Mouse (Mus musculus): ENCODE measurements around the gene Mios. TPM values are rescaled to one million over a fixed set of nuclear protein-coding genes. Genes with fewer than 3 reads are reported as not detected.
A peak's percentile ranks its signal among the peaks of the same experiment; 100 is the strongest.

Gene Mios
- total and polyA plus RNA-seq, 3 experiments, result 7.2 to 38.8 (median 23.7) TPM

DNA sequence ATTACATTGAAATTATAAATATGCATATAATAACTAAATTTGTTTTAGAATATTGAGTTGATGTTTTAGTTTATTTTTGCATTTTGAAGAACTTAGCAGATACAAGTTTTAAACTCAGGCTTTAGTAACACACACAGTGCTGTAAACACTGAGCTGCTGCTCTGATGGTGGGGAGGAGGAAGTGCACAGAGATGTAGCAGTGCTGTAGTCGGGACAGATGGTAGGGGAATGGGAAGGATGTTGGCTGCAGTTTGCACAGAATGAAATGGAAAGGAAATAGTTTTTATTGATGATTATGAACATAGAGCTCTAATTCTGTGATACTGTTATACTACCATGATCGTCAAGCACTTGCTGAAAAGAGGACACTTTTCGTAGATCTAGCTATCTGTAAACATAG, 18.0 kb downstream of the Mios start:
- peaks cover 45% of the 10 kb centered on the region for H3K36me3 ChIP-seq (replicated peaks)
- no peak for DNase-seq (ENCODE audit: low spot score)
- ATAC-seq (ENCODE audit: extremely low read depth, insufficient number of reproducible peaks, low FRiP score, poor library complexity, severe bottlenecking), result no peak
- no peak overlapping the region for H3K4me3 ChIP-seq (ENCODE audit: low read depth, low read length)
- TF ChIP-seq GATA2 (IDR thresholded peaks at IDR 0.05; ENCODE audit: borderline replicate concordance, low read depth, low read length), result no peak
- no peak for TF ChIP-seq GATA1 (IDR thresholded peaks at IDR 0.05; ENCODE audit: borderline replicate concordance, low read length)
- no peaks in the 10 kb centered on the region for H3K27me3 ChIP-seq (ENCODE audit: insufficient read depth, low read length)
- H3K4me1 ChIP-seq (ENCODE audit: insufficient read depth, low read depth, low read length), result no peaks in the 10 kb centered on the region
- H3K9me3 ChIP-seq (replicated peaks), result no peaks in the 10 kb centered on the region

- Histone ChIP-seq H3K4me1 (ENCODE audit: insufficient read depth, low read depth, low read length) (no peaks in the 10 kb centered on the region), H3K4me3 (ENCODE audit: low read depth, low read length) (no peak overlapping the region), H3K27me3 (ENCODE audit: insufficient read depth, low read length) (no peaks in the 10 kb centered on the region), H3K36me3 (replicated peaks) (peaks cover 52% of the 10 kb centered on the region), H3K9me3 (replicated peaks) (no peaks in the 10 kb centered on the region)
- TF ChIP-seq TAL1 (conservative IDR thresholded peaks at IDR 0.05; ENCODE audit: low read depth, low read length) (no peak), CTCF (IDR thresholded peaks at IDR 0.05; ENCODE audit: low read depth, low read length) (no peak), GATA2 (IDR thresholded peaks at IDR 0.05; ENCODE audit: borderline replicate concordance, low read depth, low read length) (no peak), GATA1 (IDR thresholded peaks at IDR 0.05; ENCODE audit: borderline replicate concordance, low read length) (no peak), POLR2AphosphoS5 (IDR thresholded peaks at IDR 0.05; ENCODE audit: insufficient replicate concordance, low read depth, low read length) (no peak)
- ATAC-seq (ENCODE audit: extremely low read depth, insufficient number of reproducible peaks, low FRiP score, poor library complexity, severe bottlenecking), result no peak
- DNase-seq (ENCODE audit: low spot score), result no peak
Observed at GRCm38 (mm10) chr6:8228596-8228995, 19.6 kb downstream of the Mios start.

DNA sequence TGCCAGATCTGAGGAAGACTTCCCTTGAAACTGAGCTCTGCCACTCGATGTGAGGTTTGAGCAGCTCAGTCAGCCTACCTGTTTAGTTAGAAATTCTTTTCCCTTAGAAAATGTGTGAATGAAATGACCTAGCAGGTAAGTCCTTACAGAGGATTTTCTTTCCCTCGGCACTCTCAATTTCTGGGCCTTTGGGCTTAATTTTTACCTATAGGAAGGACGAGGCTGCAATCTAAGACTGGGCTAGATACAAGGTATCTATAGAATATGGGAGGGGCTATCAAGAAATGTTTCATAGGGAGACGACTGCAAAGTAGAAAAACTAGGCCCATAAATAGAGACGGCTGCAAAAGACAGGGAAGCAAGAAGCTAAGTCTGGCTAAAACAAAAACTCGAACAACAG, 49.3 kb downstream of the Mios start:
- no peak for DNase-seq (ENCODE audit: low spot score)
- Histone ChIP-seq H3K36me3 (replicated peaks) (peaks cover 21% of the 10 kb centered on the region), H3K4me3 (ENCODE audit: low read depth, low read length) (peak overlapping the region; percentile 97), H3K27me3 (ENCODE audit: insufficient read depth, low read length) (no peaks in the 10 kb centered on the region), H3K9me3 (replicated peaks) (no peaks in the 10 kb centered on the region), H3K4me1 (ENCODE audit: insufficient read depth, low read depth, low read length) (peaks cover 6% of the 10 kb centered on the region)
- ATAC-seq (ENCODE audit: extremely low read depth, insufficient number of reproducible peaks, low FRiP score, poor library complexity, severe bottlenecking), result no peak
- TF ChIP-seq GATA2 (IDR thresholded peaks at IDR 0.05; ENCODE audit: borderline replicate concordance, low read depth, low read length), result no peak
- no peak for TF ChIP-seq GATA1 (IDR thresholded peaks at IDR 0.05; ENCODE audit: borderline replicate concordance, low read length)

- no peak for TF ChIP-seq GATA2 (IDR thresholded peaks at IDR 0.05; ENCODE audit: borderline replicate concordance, low read depth, low read length)
- TF ChIP-seq TAL1 (conservative IDR thresholded peaks at IDR 0.05; ENCODE audit: low read depth, low read length), result no peak
- TF ChIP-seq POLR2AphosphoS5 (IDR thresholded peaks at IDR 0.05; ENCODE audit: insufficient replicate concordance, low read depth, low read length), result no peak
- TF ChIP-seq CTCF (IDR thresholded peaks at IDR 0.05; ENCODE audit: low read depth, low read length), result no peak
- no peak for TF ChIP-seq GATA1 (IDR thresholded peaks at IDR 0.05; ENCODE audit: borderline replicate concordance, low read length)
- no peaks in the 10 kb centered on the region for H3K27me3 ChIP-seq (ENCODE audit: insufficient read depth, low read length)
- H3K4me3 ChIP-seq (ENCODE audit: low read depth, low read length), result peak within 1 kb of the TSS; percentile 97
- H3K4me1 ChIP-seq (ENCODE audit: insufficient read depth, low read depth, low read length), result peaks cover 6% of the 10 kb centered on the region
- peaks cover 15% of the 10 kb centered on the region for H3K36me3 ChIP-seq (replicated peaks)
- DNase-seq (ENCODE audit: low spot score) (peak; percentile 99), ATAC-seq (ENCODE audit: extremely low read depth, insufficient number of reproducible peaks, low FRiP score, poor library complexity, severe bottlenecking) (peak; percentile 100)
- no peaks in the 10 kb centered on the region for H3K9me3 ChIP-seq (replicated peaks)
Observed at GRCm38 (mm10) chr6:8259004-8259666, 50.1 kb downstream of the Mios start, which contains the start of the genes Rpa3, Umad1 and Gm45062. TSS of gene Rpa3 (minus strand) at chr6:8259173. TSS of gene Umad1 (plus strand) at chr6:8259288. TSS of gene Gm45062 (plus strand) at chr6:8259450.

- TF ChIP-seq CTCF (IDR thresholded peaks at IDR 0.05; ENCODE audit: low read depth, low read length) (no peak), GATA2 (IDR thresholded peaks at IDR 0.05; ENCODE audit: borderline replicate concordance, low read depth, low read length) (no peak), POLR2AphosphoS5 (IDR thresholded peaks at IDR 0.05; ENCODE audit: insufficient replicate concordance, low read depth, low read length) (no peak), TAL1 (conservative IDR thresholded peaks at IDR 0.05; ENCODE audit: low read depth, low read length) (no peak), GATA1 (IDR thresholded peaks at IDR 0.05; ENCODE audit: borderline replicate concordance, low read length) (no peak)
- H3K36me3 ChIP-seq (replicated peaks), result peaks cover 10% of the 10 kb centered on the region
- peak overlapping the region; percentile 97 for H3K4me3 ChIP-seq (ENCODE audit: low read depth, low read length)
- no peaks in the 10 kb centered on the region for H3K27me3 ChIP-seq (ENCODE audit: insufficient read depth, low read length)
- H3K4me1 ChIP-seq (ENCODE audit: insufficient read depth, low read depth, low read length), result peaks cover 6% of the 10 kb centered on the region
- ATAC-seq (ENCODE audit: extremely low read depth, insufficient number of reproducible peaks, low FRiP score, poor library complexity, severe bottlenecking) (no peak), DNase-seq (ENCODE audit: low spot score) (no peak)
- H3K9me3 ChIP-seq (replicated peaks), result no peaks in the 10 kb centered on the region
Observed at GRCm38 (mm10) chr6:8259667-8260044, 50.6 kb downstream of the Mios start.

DNA sequence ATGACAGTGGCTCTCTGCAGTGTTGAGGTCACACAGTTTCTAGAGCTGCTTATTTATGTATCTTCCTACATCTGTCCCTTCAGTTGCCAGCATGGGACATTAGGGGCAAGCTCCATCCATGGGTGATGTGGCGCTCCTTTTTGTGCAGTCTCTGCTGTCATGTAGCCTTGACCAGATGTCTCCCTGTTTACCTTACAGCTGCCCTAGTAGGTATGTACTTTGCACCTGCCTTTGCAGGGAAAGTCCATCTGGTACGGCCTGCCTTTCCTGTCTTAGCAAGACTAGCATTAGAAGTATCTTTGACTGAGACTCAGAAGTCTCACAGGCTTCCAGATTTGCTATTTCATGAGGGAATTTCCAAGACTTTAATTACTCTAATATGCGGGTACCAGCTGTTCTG, 62.0 kb downstream of the Mios start:
- no peak overlapping the region for H3K4me3 ChIP-seq (ENCODE audit: low read depth, low read length)
- peaks cover 9% of the 10 kb centered on the region for H3K36me3 ChIP-seq (replicated peaks)
- no peaks in the 10 kb centered on the region for H3K9me3 ChIP-seq (replicated peaks)
- no peaks in the 10 kb centered on the region for H3K27me3 ChIP-seq (ENCODE audit: insufficient read depth, low read length)
- no peak for TF ChIP-seq CTCF (IDR thresholded peaks at IDR 0.05; ENCODE audit: low read depth, low read length)
- DNase-seq (ENCODE audit: low spot score) (no peak), ATAC-seq (ENCODE audit: extremely low read depth, insufficient number of reproducible peaks, low FRiP score, poor library complexity, severe bottlenecking) (no peak)
- peaks cover 32% of the 10 kb centered on the region for H3K4me1 ChIP-seq (ENCODE audit: insufficient read depth, low read depth, low read length)
